Mouse (Mus musculus) heart, embryonic 11.5 days (tissue): ENCODE measurements around the gene Thap3. TPM values are rescaled to one million over a fixed set of nuclear protein-coding genes. Genes with fewer than 3 reads are reported as not detected.

ENCODE experiments used
- ATAC-seq: fragments of 200-750 bp; cut with Nextera tagmentation; replicated peaks from 2 replicates; pipeline ENCODE4 v1.8.0; 2017; ENCODE audit warnings: moderate library complexity; ENCODE audit not compliant: insufficient number of reproducible peaks, low FRiP score, low TSS enrichment
- H3K27ac ChIP-seq: fragments of 300-500 bp; sonication (generic); 2 replicates; pipeline ENCODE4 v1.5.1; 2014; ENCODE audit warnings: mild to moderate bottlenecking, low read depth, low read length
- H3K27me3 ChIP-seq: fragments of 300-500 bp; sonication (generic); 2 replicates; pipeline ENCODE4 v1.6.1; 2014; ENCODE audit warnings: mild to moderate bottlenecking, low read length, mixed read lengths; ENCODE audit not compliant: control insufficient read depth, insufficient read depth
- H3K36me3 ChIP-seq: fragments of 300-500 bp; sonication (generic); 2 replicates; pipeline ENCODE4 v1.6.1; 2014; ENCODE audit warnings: mild to moderate bottlenecking, low read length, moderate library complexity, mixed read lengths; ENCODE audit not compliant: control insufficient read depth, insufficient read depth
- H3K4me1 ChIP-seq: fragments of 300-500 bp; sonication (generic); 2 replicates; pipeline ENCODE4 v1.6.1; 2014; ENCODE audit warnings: low read length; ENCODE audit not compliant: control insufficient read depth, insufficient read depth
- H3K4me2 ChIP-seq: fragments of 300-500 bp; sonication (generic); 2 replicates; pipeline ENCODE4 v1.6.1; 2014; ENCODE audit warnings: mild to moderate bottlenecking, moderate library complexity
- H3K4me3 ChIP-seq: fragments of 300-500 bp; sonication (generic); 2 replicates; pipeline ENCODE4 v1.5.1; 2014; ENCODE audit warnings: low read depth, low read length
- H3K9ac ChIP-seq: fragments of 300-500 bp; sonication (generic); 2 replicates; pipeline ENCODE4 v1.6.1; 2014; ENCODE audit warnings: mild to moderate bottlenecking, low read depth, low read length, moderate library complexity
- H3K9me3 ChIP-seq: fragments of 300-500 bp; sonication (generic); replicated peaks from 2 replicates; pipeline ENCODE4 v1.6.1; 2016; ENCODE audit warnings: low read length; ENCODE audit not compliant: control insufficient read depth
- WGBS: fragments of 180-500 bp; shearing (Covaris S2); extraction: QIAGEN DNeasy Blood & Tissue Kit; methylation state at CpG from one replicate; pipeline ENCODE4 v1.1.7; 2014; ENCODE audit not compliant: insufficient replicate concordance; 5-methylcytosine and 5-hydroxymethylcytosine counted together
- polyA plus RNA-seq: library from polyadenylated mRNA; unstranded; fragments of >200 nt; fragmentation: Nextera tagmentation; extraction: Ambion mirVana; gene quantifications from 2 replicates; pipeline ENCODE4 v1.2.1, GENCODE M21; 2014

Gene Thap3
- polyA plus RNA-seq, 1 experiment from 2014 or later: 19.7 TPM

GRCm38 (mm10) chr4:151938089-151938488 lies 50.7 kb downstream of the Thap3 start:
- Histone ChIP-seq H3K9me3 (no peaks in the 10 kb centered on the region), H3K4me3 (no peak overlapping the region), H3K9ac (no peak overlapping the region), H3K4me1 (peaks cover 18% of the 10 kb centered on the region), H3K27ac (no peak overlapping the region), H3K36me3 (no peaks in the 10 kb centered on the region), H3K4me2 (no peak overlapping the region), H3K27me3 (no peaks in the 10 kb centered on the region)
- no peak for ATAC-seq
- 81% methylated on average over 3 of the region's 3 CpGs for WGBS

- no peak overlapping the region for H3K9ac ChIP-seq
- H3K27me3 ChIP-seq: no peaks in the 10 kb centered on the region
- H3K27ac ChIP-seq: no peak overlapping the region
- 91% methylated on average over 13 of the region's 13 CpGs for WGBS
- no peaks in the 10 kb centered on the region for H3K36me3 ChIP-seq
- H3K9me3 ChIP-seq: no peaks in the 10 kb centered on the region
- no peak overlapping the region for H3K4me3 ChIP-seq
- ATAC-seq: no peak
- H3K4me2 ChIP-seq: no peak overlapping the region
- peaks cover 20% of the 10 kb centered on the region for H3K4me1 ChIP-seq
Observed at GRCm38 (mm10) chr4:151937441-151937840, 51.4 kb downstream of the Thap3 start.

GRCm38 (mm10) chr4:151934215-151934572 lies 54.6 kb downstream of the Thap3 start:
- H3K4me2 ChIP-seq: peak overlapping the region; percentile 92
- H3K4me3 ChIP-seq: peak overlapping the region; percentile 100
- ATAC-seq: no peak; the same call in 1 of the 2 replicates
- H3K36me3 ChIP-seq: no peaks in the 10 kb centered on the region
- H3K9ac ChIP-seq: peak overlapping the region; percentile 98
- 0 out of 2 replicates have a peak overlapping the region, but pooled peaks have one; percentile 24 for H3K27ac ChIP-seq
- no peaks in the 10 kb centered on the region for H3K9me3 ChIP-seq
- H3K4me1 ChIP-seq: peaks cover 17% of the 10 kb centered on the region
- no peaks in the 10 kb centered on the region for H3K27me3 ChIP-seq
- under 1% methylated on average over 23 of the region's 23 CpGs for WGBS

GRCm38 (mm10) chr4:151933505-151934214 lies 55.1 kb downstream of the Thap3 start, which contains the start of gene Dnajc11:
Gene Dnajc11, plus strand, starts transcription at chr4:151933691.
- no peaks in the 10 kb centered on the region for H3K36me3 ChIP-seq
- WGBS: under 1% methylated on average over 78 of the region's 83 CpGs
- peak within 1 kb of the TSS; percentile 100 for H3K4me3 ChIP-seq
- H3K9ac ChIP-seq: peak within 1 kb of the TSS; percentile 98
- peaks cover 17% of the 10 kb centered on the region for H3K4me1 ChIP-seq
- no peaks in the 10 kb centered on the region for H3K9me3 ChIP-seq
- peak within 1 kb of the TSS; percentile 92 for H3K4me2 ChIP-seq
- peak; percentile 76 for ATAC-seq
- H3K27ac ChIP-seq: peak within 1 kb of the TSS; percentile 24; the same call in 1 of the 2 replicates
- no peaks in the 10 kb centered on the region for H3K27me3 ChIP-seq

Other genes with a start within 250 kb of the Thap3 start
- gene Camta1, start 127.1 kb downstream of the Thap3 start, polyA plus RNA-seq: 137 and 138 TPM in 2 replicates
- 57.7 and 57.8 TPM in 2 replicates for gene Dnajc11, start 55.3 kb downstream of the Thap3 start, polyA plus RNA-seq
- 14.3 and 21.7 TPM in 2 replicates for gene Phf13, start 7.3 kb upstream of the Thap3 start, polyA plus RNA-seq
- gene Klhl21, start 19.8 kb upstream of the Thap3 start, polyA plus RNA-seq: 11.4 and 17.8 TPM in 2 replicates
- gene Zbtb48, start 38.7 kb upstream of the Thap3 start, polyA plus RNA-seq: 11.8 and 12.2 TPM in 2 replicates
- gene Tas1r1, start 49.6 kb upstream of the Thap3 start, polyA plus RNA-seq: 0.14 and 0.16 TPM in 2 replicates
- 18.0 and 19.0 TPM in 2 replicates for gene Nol9, start 50.3 kb upstream of the Thap3 start, polyA plus RNA-seq
- gene Plekhg5, start 83.5 kb upstream of the Thap3 start, polyA plus RNA-seq: 6.6 and 7.0 TPM in 2 replicates
- 0.27 and 0.58 TPM in 2 replicates for gene Tnfrsf25, start 126.9 kb upstream of the Thap3 start, polyA plus RNA-seq
- gene Espn, start 163.4 kb upstream of the Thap3 start, polyA plus RNA-seq: 0.90 and 1.3 TPM in 2 replicates
- 0.07 TPM in 1 of 2 replicates, not detected in the other for gene Hes2, start 169.9 kb upstream of the Thap3 start, polyA plus RNA-seq
- gene Acot7, start 189.1 kb upstream of the Thap3 start, polyA plus RNA-seq: 53.1 and 53.6 TPM in 2 replicates